Mouse (Mus musculus) liver, postnatal 0 days (tissue): Measurements from ENCODE around the gene Nedd9.
"Not testable (repeated sequence)": the region's sequence is repeated elsewhere in the genome, so short reads cannot be mapped to it uniquely, and the experiment has no call there.

ENCODE experiments used
- CTCF ChIP-seq: sonication (generic); IDR thresholded peaks from 2 replicates; pipeline ENCODE4 v1.5.1; 2016; ENCODE audit warnings: antibody characterized with exemption, low read depth
- EP300 ChIP-seq: IDR thresholded peaks from 2 replicates; pipeline ENCODE4 v1.6.1; 2016; ENCODE audit warnings: antibody characterized with exemption, low read depth, mild to moderate bottlenecking

- not testable (repeated sequence) for TF ChIP-seq CTCF, EP300
These were observed 120.6 kb downstream of the Nedd9 start for GRCm38 (mm10) chr13:41366609-41367008.
